Mouse (Mus musculus): ENCODE results near the gene Vmn2r50.
"Not testable (repeated sequence)": the region's sequence is repeated elsewhere in the genome, so short reads cannot be mapped to it uniquely, and the experiment has no call there.

The Vmn2r50 gene

GRCm38 (mm10) chr7:10053196-10053595 is at the start of gene Vmn2r50:
Vmn2r50 (minus strand) TSS chr7:10053296.
- in situ Hi-C loops (cut with MboI, MseI), result loop anchor here in 1 of 2 experiments (25.0 kb wide), 1 partner anchor 1791 kb away; the partner anchor contains the start of gene Vmn2r43

GRCm38 (mm10) chr7:9992157-9992556 is 60.9 kb downstream of the Vmn2r50 start, which contains the start of gene Vmn2r49:
Vmn2r49 (minus strand) TSS chr7:9992257.
- in situ Hi-C loops (cut with MboI, MseI), result not testable (repeated sequence)

All from T-helper 17 cell (primary cell).